Mouse (Mus musculus) heart, postnatal 0 days (tissue): ENCODE measurements at regions not wholly inside any gene's neighbourhood (a gene's known extent, or its start where the extent isn't known, plus 50 kb on each side); places are given as distances from the start of the nearest gene placed in this dataset.

Experiments used
- ATAC-seq: fragments of 200-750 bp; cut with Nextera tagmentation; 2 replicates; pipeline ENCODE4 v1.8.0; 2017; ENCODE audit warnings: low read depth, moderate number of reproducible peaks, moderate library complexity; ENCODE audit not compliant: insufficient read depth
- DNase-seq: peaks from one replicate; pipeline ENCODE4 v3.0.0-alpha.2; 2016; ENCODE audit warnings: low spot score
- H3K27ac ChIP-seq: fragments of 300-500 bp; sonication (generic); 2 replicates; pipeline ENCODE4 v1.5.1; 2014; ENCODE audit warnings: low read depth, mild to moderate bottlenecking
- H3K27me3 ChIP-seq: fragments of 300-500 bp; sonication (generic); 2 replicates; pipeline ENCODE4 v1.6.1; 2014; ENCODE audit warnings: low read length, mixed read lengths; ENCODE audit not compliant: control insufficient read depth, insufficient read depth
- H3K36me3 ChIP-seq: fragments of 300-500 bp; sonication (generic); replicated peaks from 2 replicates; pipeline ENCODE4 v1.6.1; 2014; ENCODE audit warnings: low read length, mixed read lengths; ENCODE audit not compliant: control insufficient read depth, insufficient read depth
- H3K4me1 ChIP-seq: fragments of 300-500 bp; sonication (generic); 2 replicates; pipeline ENCODE4 v1.6.1; 2014; ENCODE audit warnings: antibody characterized with exemption; ENCODE audit not compliant: control insufficient read depth, insufficient read depth
- H3K4me2 ChIP-seq: fragments of 300-500 bp; sonication (generic); 2 replicates; pipeline ENCODE4 v1.6.1; 2014; ENCODE audit warnings: low read depth, mild to moderate bottlenecking, low read length, moderate library complexity
- H3K4me3 ChIP-seq: fragments of 300-500 bp; sonication (generic); 2 replicates; pipeline ENCODE4 v1.5.1; 2014; ENCODE audit warnings: low read depth, low read length
- H3K9ac ChIP-seq: fragments of 300-500 bp; sonication (generic); replicated peaks from 2 replicates; pipeline ENCODE4 v1.6.1; 2014; ENCODE audit warnings: low read depth, low read length, mixed read lengths
- H3K9me3 ChIP-seq: fragments of 300-500 bp; sonication (generic); replicated peaks from 2 replicates; pipeline ENCODE4 v1.6.1; 2016; ENCODE audit warnings: low read length; ENCODE audit not compliant: control insufficient read depth
- CTCF ChIP-seq: IDR thresholded peaks from 2 replicates; pipeline ENCODE4 v1.5.1; 2016; ENCODE audit warnings: antibody characterized with exemption, control low read depth, low read depth
- EP300 ChIP-seq: IDR thresholded peaks from 2 replicates; pipeline ENCODE4 v1.6.1; 2016; ENCODE audit warnings: antibody characterized with exemption, low read depth
- WGBS: fragments of 180-500 bp; shearing (Covaris S2); extraction: QIAGEN DNeasy Blood & Tissue Kit; methylation state at CpG from one replicate; pipeline ENCODE4 v1.1.7; 2014; 5-methylcytosine and 5-hydroxymethylcytosine counted together

DNA sequence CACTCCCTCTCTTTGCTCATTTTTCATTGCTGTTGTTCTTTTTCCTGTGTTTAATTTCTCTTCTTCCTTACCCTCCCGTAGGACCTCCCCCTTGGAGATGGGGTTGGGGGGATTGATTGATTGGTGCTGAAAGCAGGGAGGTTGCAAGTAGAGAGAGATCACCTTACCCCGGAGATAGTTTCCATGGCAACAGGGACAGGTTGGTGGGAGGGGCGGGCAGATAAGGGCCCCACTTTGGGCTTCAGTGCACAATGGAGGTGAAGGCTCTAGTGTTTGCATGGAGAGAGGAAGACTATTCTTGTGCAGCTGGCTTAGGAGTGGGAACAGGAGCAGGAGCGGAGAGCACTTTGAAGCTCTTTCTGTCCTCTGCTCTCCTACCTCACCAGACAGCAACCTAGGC is 88.0 kb downstream of the H2al1j start:
- no peaks in the 10 kb centered on the region for H3K27me3 ChIP-seq
- WGBS = 56% methylated on average over 4 of the region's 4 CpGs
- ATAC-seq (no peak), DNase-seq (no peak)
- H3K9me3 ChIP-seq = no peaks in the 10 kb centered on the region
- no peak overlapping the region for H3K27ac ChIP-seq
- no peaks in the 10 kb centered on the region for H3K36me3 ChIP-seq
- no peak overlapping the region for H3K4me3 ChIP-seq
- no peak overlapping the region for H3K9ac ChIP-seq
- TF ChIP-seq CTCF = no peak
- TF ChIP-seq EP300 = no peak
- H3K4me1 ChIP-seq = peaks cover 13% of the 10 kb centered on the region; the same call in 1 of the 2 replicates
- H3K4me2 ChIP-seq = no peak overlapping the region

GRCm38 (mm10) chrX:11416510-11416909 is 88.9 kb downstream of the H2al1j start:
- Histone ChIP-seq H3K27me3 (no peaks in the 10 kb centered on the region), H3K9me3 (no peaks in the 10 kb centered on the region), H3K4me1 (peaks cover 13% of the 10 kb centered on the region; the same call in 1 of the 2 replicates), H3K27ac (no peak overlapping the region), H3K4me2 (no peak overlapping the region), H3K9ac (no peak overlapping the region), H3K4me3 (no peak overlapping the region), H3K36me3 (no peaks in the 10 kb centered on the region)
- no peak for DNase-seq
- no peak for TF ChIP-seq CTCF
- no peak for TF ChIP-seq EP300
- 47% methylated on average over 3 of the region's 3 CpGs for WGBS
- no peak for ATAC-seq

DNA sequence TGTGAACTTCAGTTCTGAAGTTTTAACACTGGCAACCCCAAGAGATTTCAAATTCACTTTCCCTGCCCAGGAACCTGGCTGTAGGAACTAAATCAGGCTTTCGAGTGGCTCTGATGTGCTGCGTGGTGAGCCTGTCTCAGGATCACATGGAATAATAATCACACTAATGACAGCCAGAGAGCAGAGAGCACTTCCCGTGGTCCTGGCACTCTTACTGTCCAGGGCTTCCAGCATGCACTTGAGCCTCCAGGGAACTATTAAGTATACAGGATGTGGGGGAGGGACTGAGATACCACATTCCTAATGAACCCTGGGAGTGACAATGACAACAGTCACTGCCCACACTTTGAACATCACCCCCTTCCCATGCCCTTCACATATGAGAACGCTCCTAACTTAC is 90.2 kb downstream of the H2al1j start:
- no peaks in the 10 kb centered on the region for H3K27me3 ChIP-seq
- H3K27ac ChIP-seq = peak overlapping the region; percentile 46
- 44% methylated on average over 4 of the region's 4 CpGs for WGBS
- no peak for TF ChIP-seq EP300
- no peak for TF ChIP-seq CTCF
- ATAC-seq (peak; percentile 80), DNase-seq (peak; percentile 45)
- no peaks in the 10 kb centered on the region for H3K36me3 ChIP-seq
- no peak overlapping the region for H3K4me2 ChIP-seq
- H3K4me3 ChIP-seq = no peak overlapping the region
- H3K9me3 ChIP-seq = no peaks in the 10 kb centered on the region
- no peak overlapping the region for H3K9ac ChIP-seq
- H3K4me1 ChIP-seq = peaks cover 13% of the 10 kb centered on the region; the same call in 1 of the 2 replicates

DNA sequence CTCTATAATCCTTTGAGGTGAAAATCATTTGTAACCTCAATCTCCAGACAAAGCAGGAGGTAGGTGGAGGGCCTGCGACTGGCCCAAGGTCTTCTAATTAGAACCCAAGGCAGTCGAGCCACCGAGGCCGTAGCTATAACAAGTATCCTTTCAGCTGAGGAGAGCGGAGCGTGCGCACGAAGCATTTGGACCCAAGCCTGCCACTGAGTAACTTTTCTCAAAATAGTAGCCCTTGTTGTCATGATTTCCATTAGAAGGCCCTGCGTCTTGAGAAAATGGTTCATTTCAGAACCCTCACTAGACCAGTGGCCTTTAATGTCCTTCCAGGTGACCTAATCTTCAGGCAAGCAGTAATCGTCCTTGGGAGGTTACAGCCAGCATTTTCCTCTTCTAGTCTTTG is 90.6 kb downstream of the H2al1j start:
- Histone ChIP-seq H3K27ac (peak overlapping the region; percentile 46), H3K36me3 (no peaks in the 10 kb centered on the region), H3K4me2 (no peak overlapping the region), H3K9me3 (no peaks in the 10 kb centered on the region), H3K27me3 (no peaks in the 10 kb centered on the region), H3K4me3 (no peak overlapping the region), H3K4me1 (peaks cover 13% of the 10 kb centered on the region; the same call in 1 of the 2 replicates), H3K9ac (no peak overlapping the region)
- ATAC-seq (peak; percentile 31), DNase-seq (peak; percentile 6)
- no peak for TF ChIP-seq EP300
- no peak for TF ChIP-seq CTCF
- 49% methylated on average over 10 of the region's 10 CpGs for WGBS

- Histone ChIP-seq H3K4me1 (peaks cover 13% of the 10 kb centered on the region; the same call in 1 of the 2 replicates), H3K27ac (peak overlapping the region; percentile 46), H3K9ac (no peak overlapping the region), H3K4me3 (no peak overlapping the region), H3K4me2 (no peak overlapping the region), H3K36me3 (no peaks in the 10 kb centered on the region), H3K9me3 (no peaks in the 10 kb centered on the region), H3K27me3 (no peaks in the 10 kb centered on the region)
- ATAC-seq (peak; percentile 24; the same call in 1 of the 2 replicates), DNase-seq (peak; percentile 27)
- TF ChIP-seq EP300 (no peak), CTCF (no peak)
- WGBS = 47% methylated on average over 5 of the region's 5 CpGs
Measured at GRCm38 (mm10) chrX:11419162-11419631, 91.6 kb downstream of the H2al1j start.

- Histone ChIP-seq H3K27me3 (0 out of 2 replicates have a peak, but pooled peaks cover 4% of the 10 kb centered on the region), H3K4me1 (peaks cover 8% of the 10 kb centered on the region; the same call in 1 of the 2 replicates), H3K36me3 (no peaks in the 10 kb centered on the region), H3K27ac (no peak overlapping the region), H3K4me3 (no peak overlapping the region), H3K4me2 (no peak overlapping the region), H3K9me3 (no peaks in the 10 kb centered on the region), H3K9ac (no peak overlapping the region)
- TF ChIP-seq EP300 (no peak), CTCF (no peak)
- no peak for DNase-seq
- WGBS = 78% methylated on average over 11 of the region's 12 CpGs
- no peak for ATAC-seq
Measured at GRCm38 (mm10) chrX:11432403-11433004, 104.9 kb downstream of the H2al1j start.
